Mouse (Mus musculus) effector memory CD4-positive, alpha-beta T cell, adult 5 months (primary cell): Measurements from ENCODE around the gene Olfr1322. TPM values are rescaled to one million over a fixed set of nuclear protein-coding genes. Genes with fewer than 3 reads are reported as not detected.

Source experiments
- polyA plus RNA-seq: library from polyadenylated mRNA; unstranded; fragments of 100-300 nt; shearing (Covaris generic); gene quantifications from one replicate; pipeline ENCODE4 v1.2.1, GENCODE M21; 2017

The Olfr1322 gene
- polyA plus RNA-seq = 0.40 TPM

DNA sequence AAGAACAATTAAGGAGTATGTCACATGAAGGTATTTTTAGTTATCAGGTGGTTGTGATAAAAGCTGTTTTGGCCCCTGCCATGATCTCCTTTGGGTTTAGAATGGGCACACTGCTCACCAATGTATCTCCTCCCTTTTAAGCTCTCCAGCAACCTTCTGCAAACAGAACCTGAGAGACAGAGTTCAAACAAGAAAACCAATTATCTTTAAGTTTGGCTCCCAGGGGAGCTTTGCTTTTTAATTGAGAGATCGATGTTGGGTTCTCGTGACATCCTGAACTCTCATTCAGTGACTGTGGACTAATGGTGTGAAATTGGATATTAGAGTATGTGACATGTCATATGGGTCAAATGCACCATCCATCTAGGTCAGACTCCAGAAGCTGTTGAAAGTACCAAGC lies at the start of gene Olfr1322:
Olfr1322 (minus strand) TSS at position 101 of the 400 bp plus-strand sequence.

Other genes starting within 250 kb of the Olfr1322 start
- gene Olfr1320, start 219.2 kb downstream of the Olfr1322 start, polyA plus RNA-seq = not detected
- gene Olfr1321, start 156.4 kb downstream of the Olfr1322 start, polyA plus RNA-seq = not detected
- gene Igsf1, start 93.7 kb downstream of the Olfr1322 start, polyA plus RNA-seq = not detected
- not detected for gene Olfr1323, start 127.9 kb upstream of the Olfr1322 start, polyA plus RNA-seq